Mouse (Mus musculus) CH12.LX (cell line): ENCODE data around the gene Dnah8. TPM values are rescaled to one million over a fixed set of nuclear protein-coding genes. Genes with fewer than 3 reads are reported as not detected.
"Not testable (repeated sequence)": the region's sequence is repeated elsewhere in the genome, so short reads cannot be mapped to it uniquely, and the experiment has no call there.

Experiments
- DNase-seq: peaks from one replicate; pipeline ENCODE4 v3.0.0-alpha.2; 2013; ENCODE audit errors: extremely low read depth
- H3K27ac ChIP-seq: 2 replicates; pipeline ENCODE4 v1.5.1; 2012; ENCODE audit warnings: low read depth, mild to moderate bottlenecking, control low read depth, moderate library complexity; ENCODE audit not compliant: insufficient read depth
- H3K27me3 ChIP-seq: replicated peaks from 2 replicates; pipeline ENCODE3; 2012; ENCODE audit warnings: inconsistent platforms
- H3K36me3 ChIP-seq, 2 experiments: replicated peaks in 1 of 2; 2 replicates each; pipeline versions ENCODE3 to v1.6.1; 2012; ENCODE audit warnings: inconsistent platforms in 1 of 2, low read length in 1 of 2, mild to moderate bottlenecking in 1 of 2, mixed read lengths in 1 of 2, moderate library complexity in 1 of 2; ENCODE audit not compliant: control insufficient read depth in 1 of 2, insufficient read depth in 1 of 2
- H3K4me1 ChIP-seq, 2 experiments: 2 replicates each; pipeline ENCODE4 v1.6.1; 2012; ENCODE audit warnings: inconsistent platforms in 1 of 2, moderate library complexity in 1 of 2; ENCODE audit not compliant: insufficient read depth in 2 of 2, control insufficient read depth in 1 of 2
- H3K4me2 ChIP-seq: 2 replicates; pipeline ENCODE4 v1.6.1; 2012; ENCODE audit warnings: low read depth, mild to moderate bottlenecking, control low read depth; ENCODE audit not compliant: poor library complexity, insufficient read depth, severe bottlenecking
- H3K4me3 ChIP-seq, 3 experiments: fragments of 150-350 bp in 1 of 3; sonication (generic) in 1 of 3; replicated peaks in 1 of 3; 2 replicates each; pipeline versions ENCODE3 to v1.5.1; 2011 to 2012; ENCODE audit warnings: low read depth in 2 of 3, low read length in 2 of 3, mild to moderate bottlenecking in 2 of 3, moderate library complexity in 2 of 3, control low read depth in 1 of 3, improper control_type of control experiment in 1 of 3, inconsistent platforms in 1 of 3, mixed read lengths in 1 of 3; ENCODE audit not compliant: poor library complexity in 1 of 3
- H3K79me2 ChIP-seq: replicated peaks from 2 replicates; pipeline ENCODE4 v1.6.1; 2012; ENCODE audit warnings: mild to moderate bottlenecking, moderate library complexity; ENCODE audit not compliant: control insufficient read depth, poor library complexity, insufficient read depth, severe bottlenecking; ENCODE audit errors: extremely low read depth
- H3K9ac ChIP-seq: 2 replicates; pipeline ENCODE4 v1.6.1; 2012; ENCODE audit warnings: low read depth, mild to moderate bottlenecking, control low read depth, moderate library complexity; ENCODE audit not compliant: insufficient read depth
- H3K9me3 ChIP-seq: replicated peaks from 2 replicates; pipeline ENCODE3; 2012; ENCODE audit warnings: low read length, inconsistent platforms, mixed read lengths
- BHLHE40 ChIP-seq: IDR thresholded peaks from 2 replicates; pipeline ENCODE4 v1.6.1; 2011; ENCODE audit warnings: mild to moderate bottlenecking, low read depth, low read length, improper control_type of control experiment
- CHD1 ChIP-seq: IDR thresholded peaks from 2 replicates; pipeline ENCODE4 v1.6.1; 2012; ENCODE audit warnings: low read depth, low read length, improper control_type of control experiment, inconsistent platforms
- E2F4 ChIP-seq: IDR thresholded peaks from 2 replicates; pipeline ENCODE4 v1.6.1; 2011; ENCODE audit warnings: low read depth, low read length, improper control_type of control experiment; ENCODE audit not compliant: insufficient replicate concordance
- GABPA ChIP-seq: IDR thresholded peaks from 2 replicates; pipeline ENCODE4 v1.6.1; 2012; ENCODE audit warnings: low read depth, low read length, improper control_type of control experiment, inconsistent platforms; ENCODE audit not compliant: insufficient replicate concordance
- HCFC1 ChIP-seq: IDR thresholded peaks from 2 replicates; pipeline ENCODE4 v1.6.1; 2012; ENCODE audit warnings: low read depth, mild to moderate bottlenecking, inconsistent platforms, low read length, improper control_type of control experiment
- JUN ChIP-seq: IDR thresholded peaks from 2 replicates; pipeline ENCODE4 v1.6.1; 2011; ENCODE audit warnings: low read depth, mild to moderate bottlenecking, low read length, improper control_type of control experiment, moderate library complexity; ENCODE audit not compliant: insufficient read depth
- JUND ChIP-seq: conservative IDR thresholded peaks from 2 replicates; pipeline ENCODE4 v1.6.1; 2011; ENCODE audit warnings: low read depth, low read length, improper control_type of control experiment
- KAT2A ChIP-seq: IDR thresholded peaks from 2 replicates; pipeline ENCODE4 v1.6.1; 2012; ENCODE audit warnings: low read length, improper control_type of control experiment, inconsistent platforms; ENCODE audit not compliant: insufficient replicate concordance
- MAZ ChIP-seq: IDR thresholded peaks from 2 replicates; pipeline ENCODE4 v1.6.1; 2012; ENCODE audit warnings: low read depth, mild to moderate bottlenecking, inconsistent platforms, low read length, improper control_type of control experiment, moderate library complexity
- MEF2A ChIP-seq: IDR thresholded peaks from 2 replicates; pipeline ENCODE4 v1.6.1; 2014; ENCODE audit warnings: low read depth, mild to moderate bottlenecking, inconsistent platforms, low read length, improper control_type of control experiment, borderline replicate concordance
- MXI1 ChIP-seq: IDR thresholded peaks from 2 replicates; pipeline ENCODE4 v1.6.1; 2011; ENCODE audit warnings: mild to moderate bottlenecking, low read depth, low read length, improper control_type of control experiment
- MYC ChIP-seq: IDR thresholded peaks from 2 replicates; pipeline ENCODE4 v1.6.1; 2011; ENCODE audit warnings: low read depth, mild to moderate bottlenecking, improper control_type of control experiment, low read length
- NELFE ChIP-seq: IDR thresholded peaks from 2 replicates; pipeline ENCODE4 v1.6.1; 2011; ENCODE audit warnings: low read depth, low read length, improper control_type of control experiment
- NRF1 ChIP-seq: IDR thresholded peaks from 2 replicates; pipeline ENCODE4 v1.6.1; 2014; ENCODE audit warnings: low read depth, mild to moderate bottlenecking, inconsistent platforms, low read length, improper control_type of control experiment, moderate library complexity
- RAD21 ChIP-seq: IDR thresholded peaks from 2 replicates; pipeline ENCODE4 v1.6.1; 2011; ENCODE audit warnings: low read depth, mild to moderate bottlenecking, low read length, improper control_type of control experiment, moderate library complexity
- RCOR1 ChIP-seq: conservative IDR thresholded peaks from 2 replicates; pipeline ENCODE4 v1.6.1; 2012; ENCODE audit warnings: low read depth, mild to moderate bottlenecking, inconsistent platforms, low read length, improper control_type of control experiment
- SIN3A ChIP-seq: IDR thresholded peaks from 2 replicates; pipeline ENCODE4 v1.6.1; 2012; ENCODE audit warnings: low read length, improper control_type of control experiment, inconsistent platforms
- SMC3 ChIP-seq: IDR thresholded peaks from 2 replicates; pipeline ENCODE4 v1.6.1; 2011; ENCODE audit warnings: low read depth, low read length, improper control_type of control experiment
- TCF12 ChIP-seq: IDR thresholded peaks from 2 replicates; pipeline ENCODE4 v1.6.1; 2014; ENCODE audit warnings: low read depth, mild to moderate bottlenecking, inconsistent platforms, low read length, improper control_type of control experiment
- ZC3H11A ChIP-seq: IDR thresholded peaks from 2 replicates; pipeline ENCODE4 v1.6.1; 2012; ENCODE audit warnings: low read depth, mild to moderate bottlenecking, inconsistent platforms, low read length, improper control_type of control experiment
- ZKSCAN1 ChIP-seq: IDR thresholded peaks from 2 replicates; pipeline ENCODE4 v1.6.1; 2012; ENCODE audit warnings: low read depth, inconsistent platforms, low read length, improper control_type of control experiment, borderline replicate concordance
- ZMIZ1 ChIP-seq: IDR thresholded peaks from 2 replicates; pipeline ENCODE4 v1.6.1; 2012; ENCODE audit warnings: low read depth, mild to moderate bottlenecking, inconsistent platforms, low read length, improper control_type of control experiment
- ZNF384 ChIP-seq: IDR thresholded peaks from 2 replicates; pipeline ENCODE4 v1.6.1; 2012; ENCODE audit warnings: low read depth, low read length, improper control_type of control experiment, inconsistent platforms
- dilution Hi-C: fragments of 300-500 bp; cut with MboI; formaldehyde crosslinking; loops from 2 replicates; pipeline ENCODE4 v1.14.3; 2020; ENCODE audit warnings: low sequenced_read_pairs; ENCODE audit not compliant: extremely low pct_unique_long_range_greater_than_20kb, extremely low pct_ligation_motif_present
- in situ Hi-C: fragments of 300-500 bp; cut with MboI; formaldehyde crosslinking; loops from 3 replicates; pipeline ENCODE4 v1.14.3; 2019; ENCODE audit warnings: low sequenced_read_pairs, low pct_ligation_motif_present, low pct_unique_long_range_greater_than_20kb, mixed read lengths
- polyA plus RNA-seq: library from polyadenylated mRNA; unstranded; fragments of >175 nt; gene quantifications from 2 replicates; pipeline ENCODE4 v1.2.1, GENCODE M21; 2012; ENCODE audit warnings: low read depth; ENCODE audit not compliant: insufficient read length
- total RNA-seq, 2 experiments: library from RNA; depleted of rRNA; stranded (reverse); fragments of 300-350 nt in 1 of 2; fragments of >200 nt in 1 of 2; gene quantifications; 2 replicates each; pipeline ENCODE4 v1.2.3; 2012 to 2014

The Dnah8 gene
- not detected in 2 replicates for total RNA-seq (2012; rRNA removed)
- 0.09 and 0.43 TPM in 2 replicates for total RNA-seq (2014; rRNA removed)
- 0.55 and 0.99 TPM in 2 replicates for polyA plus RNA-seq

- in situ Hi-C loops, H3K4me2 ChIP-seq, H3K36me3 ChIP-seq, H3K27me3 ChIP-seq, H3K9me3 ChIP-seq, H3K27ac ChIP-seq, H3K4me3 ChIP-seq, dilution Hi-C loops, H3K4me1 ChIP-seq, H3K79me2 ChIP-seq, H3K9ac ChIP-seq, DNase-seq: not testable (repeated sequence)
Observed at GRCm38 (mm10) chr17:30624132-30624531, at the start of gene Dnah8. TSS of gene Dnah8 (plus strand) at chr17:30624354.

GRCm38 (mm10) chr17:30574783-30575075 lies 49.4 kb upstream of the Dnah8 start:
- Histone ChIP-seq H3K27me3 (no peaks in the 10 kb centered on the region), H3K4me3 (peak overlapping the region; percentile 69 to 95 (median 73)), H3K4me1 (peaks cover 4 to 27% of the 10 kb centered on the region in 2 experiments), H3K9ac (peak overlapping the region; percentile 96)
- dilution Hi-C loops, result no loop called here
- TF ChIP-seq RCOR1, result no peak
- TF ChIP-seq RAD21, result no peak
- TF ChIP-seq SIN3A, result no peak
- TF ChIP-seq, all 38 proteins: peak for 0
- Histone ChIP-seq H3K79me2 (no peaks in the 10 kb centered on the region), H3K4me2 (peak overlapping the region; percentile 97), H3K9me3 (no peaks in the 10 kb centered on the region), H3K36me3 (peaks cover 0 to 11% of the 10 kb centered on the region in 2 experiments), H3K27ac (no peak overlapping the region)
- DNase-seq, result no peak
- in situ Hi-C loops, result no loop called here

- peak overlapping the region; percentile 69 to 95 (median 73) for H3K4me3 ChIP-seq
- DNase-seq, result peak; percentile 52
- H3K9ac ChIP-seq, result peak overlapping the region; percentile 96
- H3K9me3 ChIP-seq, result no peaks in the 10 kb centered on the region
- peaks cover 0 to 11% of the 10 kb centered on the region in 2 experiments for H3K36me3 ChIP-seq
- dilution Hi-C loops, result no loop called here
- no peaks in the 10 kb centered on the region for H3K27me3 ChIP-seq
- H3K27ac ChIP-seq, result peak overlapping the region; percentile 2; the same call in 1 of the 2 replicates
- peak overlapping the region; percentile 97 for H3K4me2 ChIP-seq
- H3K79me2 ChIP-seq, result no peaks in the 10 kb centered on the region
- H3K4me1 ChIP-seq, result peaks cover 4 to 25% of the 10 kb centered on the region in 2 experiments
- in situ Hi-C loops, result no loop called here
- TF ChIP-seq JUN, result no peak
- no peak for TF ChIP-seq CHD1
- no peak for TF ChIP-seq ZNF384
- TF ChIP-seq SMC3, result no peak
- TF ChIP-seq MYC, result peak; percentile 84
- TF ChIP-seq BHLHE40, result peak; percentile 89
- TF ChIP-seq JUND, result no peak
- TF ChIP-seq E2F4, result no peak
- no peak for TF ChIP-seq TCF12
- peak; percentile 83 for TF ChIP-seq MAZ
- peak; percentile 75 for TF ChIP-seq MXI1
- no peak for TF ChIP-seq ZKSCAN1
- TF ChIP-seq HCFC1, result no peak; the same call in 1 of the 2 replicates
- TF ChIP-seq GABPA, result no peak
- no peak for TF ChIP-seq MEF2A
- peak; percentile 88 for TF ChIP-seq SIN3A
- TF ChIP-seq ZMIZ1, result no peak
- TF ChIP-seq NRF1, result no peak
- TF ChIP-seq NELFE, result no peak; the same call in 1 of the 2 replicates
- no peak for TF ChIP-seq RCOR1
- TF ChIP-seq ZC3H11A, result no peak
- no peak for TF ChIP-seq KAT2A
Observed at GRCm38 (mm10) chr17:30575121-30575904, 48.8 kb upstream of the Dnah8 start.
